Mouse (Mus musculus): Measurements from ENCODE around the gene Leng8. TPM values are rescaled to one million over a fixed set of nuclear protein-coding genes. Genes with fewer than 3 reads are reported as not detected.
A peak's percentile ranks its signal among the peaks of the same experiment; 100 is the strongest.

Gene Leng8
- 44.4 and 45.6 TPM in 2 replicates for polyA plus RNA-seq (2014; fragmentation: Nextera tagmentation; extraction: Ambion mirVana)

- Histone ChIP-seq H3K4me3 (ENCODE audit: low read depth, low read length) (peak within 1 kb of the TSS; percentile 78), H3K27ac (ENCODE audit: low read depth, low read length) (peak within 1 kb of the TSS; percentile 86), H3K9me3 (ENCODE audit: control insufficient read depth, low read length) (no peaks in the 10 kb centered on the region), H3K36me3 (ENCODE audit: control insufficient read depth, insufficient read depth, low read length) (peaks cover 30% of the 10 kb centered on the region), H3K4me1 (ENCODE audit: control insufficient read depth, insufficient read depth, low read length) (peaks cover 7% of the 10 kb centered on the region), H3K27me3 (ENCODE audit: control insufficient read depth, insufficient read depth, low read length) (no peaks in the 10 kb centered on the region), H3K4me2 (peak within 1 kb of the TSS; percentile 85), H3K9ac (ENCODE audit: low read length) (peak within 1 kb of the TSS; percentile 85)
- ATAC-seq (ENCODE audit: low FRiP score) (peak; percentile 99), DNase-seq (ENCODE audit: low spot score, missing footprints) (peak; percentile 99)
- under 1% methylated on average over 77 of the region's 78 CpGs for WGBS
These were observed at the start of gene Leng8 for GRCm38 (mm10) chr7:4136771-4137531. Leng8 (plus strand) TSS chr7:4137039.

GRCm38 (mm10) chr7:4087238-4087895 lies 49.5 kb upstream of the Leng8 start:
- Histone ChIP-seq H3K27ac (ENCODE audit: low read depth, low read length) (no peak overlapping the region), H3K27me3 (ENCODE audit: control insufficient read depth, insufficient read depth, low read length) (no peaks in the 10 kb centered on the region), H3K4me1 (ENCODE audit: control insufficient read depth, insufficient read depth, low read length) (no peaks in the 10 kb centered on the region), H3K9ac (ENCODE audit: low read length) (no peak overlapping the region), H3K4me3 (ENCODE audit: low read depth, low read length) (no peak overlapping the region), H3K9me3 (ENCODE audit: control insufficient read depth, low read length) (no peaks in the 10 kb centered on the region), H3K36me3 (ENCODE audit: control insufficient read depth, insufficient read depth, low read length) (no peaks in the 10 kb centered on the region), H3K4me2 (no peak overlapping the region)
- 78% methylated on average over 4 of the region's 4 CpGs for WGBS
- DNase-seq (ENCODE audit: low spot score, missing footprints), result no peak
- no peak for ATAC-seq (ENCODE audit: low FRiP score)

- ATAC-seq (ENCODE audit: low FRiP score), result no peak
These were observed 48.9 kb upstream of the Leng8 start for GRCm38 (mm10) chr7:4087896-4088480.

GRCm38 (mm10) chr7:4088679-4089078 lies 48.2 kb upstream of the Leng8 start:
- H3K27me3 ChIP-seq (ENCODE audit: control insufficient read depth, insufficient read depth, low read length), result no peaks in the 10 kb centered on the region
- H3K4me3 ChIP-seq (ENCODE audit: low read depth, low read length), result no peak overlapping the region
- H3K9me3 ChIP-seq (ENCODE audit: control insufficient read depth, low read length), result no peaks in the 10 kb centered on the region
- no peaks in the 10 kb centered on the region for H3K4me1 ChIP-seq (ENCODE audit: control insufficient read depth, insufficient read depth, low read length)
- DNase-seq (ENCODE audit: low spot score, missing footprints) (no peak), ATAC-seq (ENCODE audit: low FRiP score) (no peak)
- H3K36me3 ChIP-seq (ENCODE audit: control insufficient read depth, insufficient read depth, low read length), result no peaks in the 10 kb centered on the region
- H3K9ac ChIP-seq (ENCODE audit: low read length), result no peak overlapping the region
- H3K4me2 ChIP-seq, result no peak overlapping the region
- no peak overlapping the region for H3K27ac ChIP-seq (ENCODE audit: low read depth, low read length)
- WGBS, result 84% methylated on average over 2 of the region's 2 CpGs

More at GRCm38 (mm10) chr7:4087896-4088480, 48.9 kb upstream of the Leng8 start:
- DNase-seq (ENCODE audit: low spot score, missing footprints), result no peak
- Histone ChIP-seq H3K27ac (ENCODE audit: low read depth, low read length) (no peak overlapping the region), H3K4me2 (no peak overlapping the region), H3K9me3 (ENCODE audit: control insufficient read depth, low read length) (no peaks in the 10 kb centered on the region), H3K9ac (ENCODE audit: low read length) (no peak overlapping the region), H3K4me1 (ENCODE audit: control insufficient read depth, insufficient read depth, low read length) (no peaks in the 10 kb centered on the region), H3K36me3 (ENCODE audit: control insufficient read depth, insufficient read depth, low read length) (no peaks in the 10 kb centered on the region), H3K4me3 (ENCODE audit: low read depth, low read length) (no peak overlapping the region), H3K27me3 (ENCODE audit: control insufficient read depth, insufficient read depth, low read length) (no peaks in the 10 kb centered on the region)
- WGBS, result 86% methylated on average over 6 of the region's 6 CpGs

GRCm38 (mm10) chr7:4091170-4091569 lies 45.7 kb upstream of the Leng8 start:
- Histone ChIP-seq H3K27ac (ENCODE audit: low read depth, low read length) (no peak overlapping the region), H3K4me2 (no peak overlapping the region), H3K9ac (ENCODE audit: low read length) (no peak overlapping the region), H3K9me3 (ENCODE audit: control insufficient read depth, low read length) (no peaks in the 10 kb centered on the region), H3K4me1 (ENCODE audit: control insufficient read depth, insufficient read depth, low read length) (no peaks in the 10 kb centered on the region), H3K4me3 (ENCODE audit: low read depth, low read length) (no peak overlapping the region), H3K36me3 (ENCODE audit: control insufficient read depth, insufficient read depth, low read length) (no peaks in the 10 kb centered on the region), H3K27me3 (ENCODE audit: control insufficient read depth, insufficient read depth, low read length) (no peaks in the 10 kb centered on the region)
- DNase-seq (ENCODE audit: low spot score, missing footprints), result no peak
- ATAC-seq (ENCODE audit: low FRiP score), result 0 out of 2 replicates have a peak, but pooled peaks have one; percentile 9
- 64% methylated on average over 8 of the region's 8 CpGs for WGBS

GRCm38 (mm10) chr7:4098301-4098700 lies 38.5 kb upstream of the Leng8 start:
- Histone ChIP-seq H3K27ac (ENCODE audit: low read depth, low read length) (no peak overlapping the region), H3K9me3 (ENCODE audit: control insufficient read depth, low read length) (no peaks in the 10 kb centered on the region), H3K9ac (ENCODE audit: low read length) (no peak overlapping the region), H3K27me3 (ENCODE audit: control insufficient read depth, insufficient read depth, low read length) (no peaks in the 10 kb centered on the region), H3K4me2 (no peak overlapping the region), H3K36me3 (ENCODE audit: control insufficient read depth, insufficient read depth, low read length) (no peaks in the 10 kb centered on the region), H3K4me1 (ENCODE audit: control insufficient read depth, insufficient read depth, low read length) (no peaks in the 10 kb centered on the region), H3K4me3 (ENCODE audit: low read depth, low read length) (no peak overlapping the region)
- ATAC-seq (ENCODE audit: low FRiP score), result no peak
- WGBS, result 82% methylated on average over 2 of the region's 2 CpGs
- DNase-seq (ENCODE audit: low spot score, missing footprints), result no peak

- Histone ChIP-seq H3K4me2 (no peak overlapping the region), H3K4me3 (ENCODE audit: low read depth, low read length) (no peak overlapping the region), H3K4me1 (ENCODE audit: control insufficient read depth, insufficient read depth, low read length) (no peaks in the 10 kb centered on the region), H3K27ac (ENCODE audit: low read depth, low read length) (no peak overlapping the region), H3K9me3 (ENCODE audit: control insufficient read depth, low read length) (no peaks in the 10 kb centered on the region), H3K9ac (ENCODE audit: low read length) (no peak overlapping the region), H3K27me3 (ENCODE audit: control insufficient read depth, insufficient read depth, low read length) (no peaks in the 10 kb centered on the region), H3K36me3 (ENCODE audit: control insufficient read depth, insufficient read depth, low read length) (no peaks in the 10 kb centered on the region)
- WGBS, result 80% methylated on average over 2 of the region's 2 CpGs
- ATAC-seq (ENCODE audit: low FRiP score), result no peak
- no peak for DNase-seq (ENCODE audit: low spot score, missing footprints)
These were observed 38.0 kb upstream of the Leng8 start for GRCm38 (mm10) chr7:4098832-4099231.

- no peak for ATAC-seq (ENCODE audit: low FRiP score)
- no peaks in the 10 kb centered on the region for H3K9me3 ChIP-seq (ENCODE audit: control insufficient read depth, low read length)
- H3K36me3 ChIP-seq (ENCODE audit: control insufficient read depth, insufficient read depth, low read length), result no peaks in the 10 kb centered on the region
- no peak overlapping the region for H3K27ac ChIP-seq (ENCODE audit: low read depth, low read length)
- no peak overlapping the region for H3K9ac ChIP-seq (ENCODE audit: low read length)
- H3K27me3 ChIP-seq (ENCODE audit: control insufficient read depth, insufficient read depth, low read length), result no peaks in the 10 kb centered on the region
- DNase-seq (ENCODE audit: low spot score, missing footprints), result no peak
- 84% methylated on average over 5 of the region's 5 CpGs for WGBS
- no peak overlapping the region for H3K4me3 ChIP-seq (ENCODE audit: low read depth, low read length)
- no peaks in the 10 kb centered on the region for H3K4me1 ChIP-seq (ENCODE audit: control insufficient read depth, insufficient read depth, low read length)
- H3K4me2 ChIP-seq, result no peak overlapping the region
These were observed 35.7 kb upstream of the Leng8 start for GRCm38 (mm10) chr7:4101144-4101543.

- Histone ChIP-seq H3K4me1 (ENCODE audit: control insufficient read depth, insufficient read depth, low read length) (no peaks in the 10 kb centered on the region), H3K9me3 (ENCODE audit: control insufficient read depth, low read length) (no peaks in the 10 kb centered on the region), H3K4me2 (no peak overlapping the region), H3K9ac (ENCODE audit: low read length) (no peak overlapping the region), H3K4me3 (ENCODE audit: low read depth, low read length) (no peak overlapping the region), H3K27ac (ENCODE audit: low read depth, low read length) (no peak overlapping the region), H3K27me3 (ENCODE audit: control insufficient read depth, insufficient read depth, low read length) (no peaks in the 10 kb centered on the region), H3K36me3 (ENCODE audit: control insufficient read depth, insufficient read depth, low read length) (no peaks in the 10 kb centered on the region)
- WGBS, result 24% methylated on average over 4 of the region's 4 CpGs
- peak; percentile 91 for DNase-seq (ENCODE audit: low spot score, missing footprints)
- ATAC-seq (ENCODE audit: low FRiP score), result 0 out of 2 replicates have a peak, but pooled peaks have one; percentile 44
These were observed 33.4 kb upstream of the Leng8 start for GRCm38 (mm10) chr7:4103411-4103810.

Data from midbrain, embryonic 11.5 days (tissue).